Mouse (Mus musculus): ENCODE measurements around the gene Sfxn3.

The Sfxn3 gene

DNA sequence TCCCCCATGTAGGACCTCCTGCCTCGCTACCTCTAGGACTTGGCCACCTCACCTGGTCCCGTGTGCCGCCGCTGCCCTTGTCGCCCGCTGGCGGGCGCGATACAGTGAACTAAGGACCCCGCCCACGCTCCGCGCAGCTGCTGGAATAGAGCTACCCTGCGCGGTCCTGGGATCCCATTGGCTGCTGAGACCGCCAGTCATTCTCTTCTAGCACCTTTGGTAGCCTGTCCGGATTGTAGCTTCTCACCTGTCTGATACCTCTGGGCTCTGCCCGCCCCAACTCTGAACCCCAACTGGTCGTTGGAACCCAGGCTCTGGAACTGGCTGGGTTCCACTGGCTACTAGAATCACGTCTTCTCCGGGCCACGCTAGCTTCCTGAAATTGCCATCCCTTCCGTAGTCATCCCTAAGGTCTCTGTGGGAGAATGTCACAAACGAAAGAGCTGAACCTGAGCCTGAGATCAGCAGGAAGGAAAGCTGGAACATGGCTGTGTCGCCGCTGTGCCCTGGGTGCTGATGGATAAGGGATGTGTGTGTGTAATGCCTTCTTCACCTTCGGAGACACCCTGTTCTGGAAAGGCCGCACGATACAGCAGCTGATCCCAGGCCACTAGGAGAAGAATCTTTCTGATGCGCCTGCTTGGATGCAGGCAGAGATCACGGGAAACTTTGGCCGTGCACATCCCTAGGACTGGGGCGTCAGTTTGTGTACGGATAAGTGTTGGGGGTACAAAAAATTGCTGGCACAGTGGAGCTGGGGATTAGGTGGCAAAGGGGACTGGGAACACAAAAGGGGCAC lies 581 bp upstream of the Sfxn3 start:
- peak; percentile 83 for DNase-seq (ENCODE audit: low read depth, low spot score)

DNA sequence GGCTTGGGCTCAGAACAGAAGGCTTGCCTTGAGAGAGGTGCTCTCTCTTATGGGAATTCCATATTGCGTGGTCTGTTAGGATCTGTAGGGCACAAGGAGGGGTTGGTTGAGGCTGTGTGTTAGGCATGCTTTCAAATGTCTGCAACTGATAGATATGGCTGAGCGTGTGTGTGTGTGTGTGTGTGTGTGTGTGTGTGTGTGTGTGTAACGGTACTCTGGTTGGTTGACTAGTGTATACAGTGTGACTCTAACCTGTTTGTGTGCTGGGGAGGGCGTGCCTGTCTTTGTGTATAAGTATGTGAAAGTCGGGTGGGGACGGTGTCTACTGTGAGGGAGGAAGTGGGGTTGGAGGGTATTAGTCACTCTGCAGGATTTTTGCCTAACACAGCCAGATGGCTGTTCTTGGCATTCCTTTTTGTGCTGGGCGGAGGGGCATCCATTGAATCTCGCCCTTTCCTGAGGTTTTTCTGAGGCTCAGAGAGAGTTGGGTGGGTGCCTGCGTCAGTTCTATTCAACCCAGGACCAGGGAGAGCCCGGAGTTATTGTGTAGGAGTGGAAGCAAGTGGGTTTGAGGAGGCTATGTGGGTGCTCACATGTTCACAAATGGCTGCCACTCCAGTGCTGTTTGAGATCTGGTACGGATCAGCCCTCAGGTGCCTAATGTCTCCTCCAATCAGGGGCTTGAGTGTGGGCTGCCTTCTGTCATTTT lies 786 bp downstream of the Sfxn3 start:
- DNase-seq (ENCODE audit: low read depth, low spot score), result no peak

DNA sequence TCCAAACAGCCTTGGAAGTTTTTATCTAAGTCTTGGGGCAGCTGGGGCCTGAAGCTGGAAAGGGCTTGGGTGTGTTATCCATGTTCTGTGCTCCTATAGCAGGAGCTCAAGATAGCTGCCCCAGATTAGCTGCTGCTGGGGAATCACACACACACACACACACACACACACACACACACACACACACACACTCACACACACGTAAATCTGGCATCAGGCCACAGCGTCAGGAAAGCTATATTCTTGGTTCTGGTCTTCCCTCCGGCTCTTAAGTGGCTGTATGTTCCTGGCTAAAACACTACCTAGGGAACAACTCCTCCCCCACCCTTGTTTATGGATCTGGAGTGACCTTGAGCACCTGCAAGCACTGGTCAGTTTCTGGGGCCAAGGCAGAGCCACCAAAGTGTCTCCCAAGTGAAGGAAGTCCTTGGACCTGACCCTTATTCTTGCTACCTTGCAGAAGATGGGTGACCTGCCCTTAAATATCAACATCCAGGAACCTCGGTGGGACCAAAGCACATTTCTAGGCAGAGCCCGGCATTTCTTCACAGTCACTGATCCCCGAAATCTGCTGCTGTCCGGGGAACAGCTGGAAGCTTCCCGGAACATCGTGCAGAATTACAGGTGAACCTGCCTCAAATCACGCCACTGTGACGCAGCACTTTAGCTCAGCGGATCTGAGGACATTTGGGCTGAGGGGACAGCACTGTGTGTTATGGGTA lies 1.5 kb downstream of the Sfxn3 start:
- DNase-seq (ENCODE audit: low read depth, low spot score), result no peak

DNA sequence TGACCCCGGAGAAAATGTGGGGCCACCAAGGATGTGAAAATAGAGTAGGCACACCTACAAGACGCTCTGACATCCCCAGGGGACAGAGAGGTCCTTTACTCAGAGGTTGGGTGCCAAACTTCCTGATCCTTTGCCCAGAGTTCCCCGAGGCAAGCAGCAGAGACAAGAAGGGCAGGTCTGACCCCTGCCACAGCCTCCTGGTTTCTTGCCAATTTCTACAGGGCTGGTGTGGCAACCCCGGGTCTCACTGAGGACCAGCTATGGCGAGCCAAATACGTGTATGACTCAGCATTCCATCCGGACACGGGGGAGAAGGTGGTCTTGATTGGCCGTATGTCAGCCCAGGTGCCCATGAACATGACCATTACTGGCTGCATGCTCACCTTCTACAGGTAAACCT lies 2.2 kb downstream of the Sfxn3 start:
- DNase-seq (ENCODE audit: low read depth, low spot score), result no peak

DNA sequence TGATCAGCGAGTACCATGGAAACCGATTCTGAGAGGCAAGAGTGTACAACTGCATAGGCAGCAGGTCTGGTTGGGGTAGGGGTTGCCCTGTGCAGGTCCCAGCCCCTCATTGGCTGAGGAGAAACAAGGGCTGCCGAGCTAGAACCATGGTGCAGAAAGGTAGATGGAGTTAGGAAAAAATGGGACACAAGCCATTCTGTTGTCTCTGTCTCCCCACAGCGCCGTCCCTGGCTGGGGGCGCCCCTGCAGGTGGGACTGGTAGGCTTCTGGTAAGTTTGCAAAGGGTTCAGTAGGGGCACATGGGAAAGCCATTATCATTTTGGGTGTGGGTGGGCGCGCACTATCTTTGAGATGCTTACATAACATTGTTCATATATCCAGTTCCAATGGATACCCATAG lies 6.1 kb downstream of the Sfxn3 start:
- no peak for DNase-seq (ENCODE audit: low read depth, low spot score)

DNA sequence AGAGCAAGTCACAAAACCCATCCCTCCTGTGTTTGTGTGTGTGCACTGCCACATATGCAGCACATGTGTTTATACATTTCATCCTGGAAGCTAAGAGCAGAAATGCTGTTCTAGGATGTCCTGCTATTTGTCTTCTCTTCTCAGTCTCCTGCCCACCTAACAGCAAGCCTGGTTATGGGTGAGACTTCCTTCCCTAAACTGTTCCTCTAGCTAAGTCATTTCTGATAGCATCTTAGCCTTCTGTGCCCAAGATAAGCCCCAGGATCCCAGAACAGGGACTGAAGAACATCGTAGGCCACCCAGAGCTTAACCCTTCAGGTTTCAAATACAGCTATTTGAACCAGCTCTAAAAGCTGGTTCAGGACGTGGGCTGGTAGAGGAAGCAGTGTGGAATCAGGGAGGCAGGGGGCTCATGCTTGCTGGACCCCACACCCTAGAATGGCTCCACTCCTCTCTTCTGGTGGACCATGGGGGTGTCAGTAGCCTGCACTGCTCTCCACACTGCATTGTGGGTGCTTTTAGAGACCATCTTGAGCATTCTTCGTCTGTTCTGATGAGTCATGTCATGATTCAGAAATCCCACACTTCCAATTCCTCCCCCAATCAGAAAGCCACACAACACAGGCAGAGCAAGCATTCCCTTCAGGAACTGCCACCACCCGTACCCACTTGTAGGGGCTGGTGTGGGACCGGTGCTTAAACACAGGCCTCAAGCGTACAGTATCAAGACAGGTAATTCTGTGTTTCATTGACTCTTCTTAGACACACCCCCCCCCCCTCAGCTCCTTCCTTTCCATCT lies 7.8 kb downstream of the Sfxn3 start:
- DNase-seq (ENCODE audit: low read depth, low spot score), result no peak

DNA sequence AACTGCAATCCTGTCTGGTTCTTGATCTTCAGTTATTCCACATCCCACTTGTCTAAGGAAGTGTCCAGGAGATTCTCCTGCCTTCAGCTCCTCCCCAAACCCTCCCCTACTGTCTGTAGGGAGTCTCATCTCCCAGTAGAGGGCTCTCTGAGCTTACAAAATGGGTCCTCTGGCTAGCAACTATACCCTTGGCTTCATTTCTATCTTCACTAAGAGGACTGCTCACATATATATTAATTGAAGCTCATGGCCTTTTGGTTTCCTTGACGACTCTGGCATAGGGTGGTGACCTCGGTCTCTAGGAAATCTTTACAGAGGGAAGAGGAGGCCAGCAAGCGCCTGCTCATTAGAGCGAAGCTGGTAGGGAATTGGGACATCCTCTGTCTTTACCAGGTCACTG lies 9.1 kb downstream of the Sfxn3 start:
- DNase-seq (ENCODE audit: low read depth, low spot score), result no peak

DNA sequence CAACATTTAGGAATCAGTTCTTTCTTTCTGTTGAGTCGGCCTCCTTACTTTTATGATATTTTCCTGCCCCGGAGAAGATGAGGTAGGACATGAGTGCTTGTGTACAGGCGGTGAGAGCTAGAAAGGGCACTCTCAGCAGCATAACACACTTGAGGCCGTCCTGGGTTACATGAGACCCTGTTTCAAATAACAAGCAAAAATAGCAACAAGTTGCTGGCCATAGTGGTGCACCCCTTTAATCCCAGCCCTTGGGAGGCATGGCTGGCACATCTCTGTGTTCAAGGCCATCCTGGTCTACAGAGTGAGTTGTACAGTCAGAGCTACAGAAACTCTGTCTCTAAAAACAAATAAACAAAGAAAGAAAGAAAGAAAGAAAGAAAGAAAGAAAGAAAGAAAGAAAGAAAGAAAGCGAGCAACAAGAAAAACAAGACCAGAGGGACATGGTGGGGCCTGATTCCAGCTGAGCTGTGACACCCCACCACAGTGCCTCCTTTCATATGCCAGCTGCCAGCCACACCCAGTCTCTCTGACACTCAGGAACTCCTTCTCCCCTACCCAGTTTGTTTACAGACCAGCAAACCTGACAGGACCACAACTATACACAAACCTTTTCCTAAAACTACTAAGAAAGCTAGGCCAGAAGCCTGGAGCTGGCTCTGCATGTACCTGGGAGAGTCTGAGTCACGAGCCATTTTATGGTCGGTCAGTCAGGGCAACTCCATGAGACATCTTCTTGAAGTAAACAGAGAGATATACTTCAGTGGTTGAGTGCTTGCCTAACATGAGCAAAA lies 9.8 kb downstream of the Sfxn3 start:
- DNase-seq (ENCODE audit: low read depth, low spot score), result no peak

DNA sequence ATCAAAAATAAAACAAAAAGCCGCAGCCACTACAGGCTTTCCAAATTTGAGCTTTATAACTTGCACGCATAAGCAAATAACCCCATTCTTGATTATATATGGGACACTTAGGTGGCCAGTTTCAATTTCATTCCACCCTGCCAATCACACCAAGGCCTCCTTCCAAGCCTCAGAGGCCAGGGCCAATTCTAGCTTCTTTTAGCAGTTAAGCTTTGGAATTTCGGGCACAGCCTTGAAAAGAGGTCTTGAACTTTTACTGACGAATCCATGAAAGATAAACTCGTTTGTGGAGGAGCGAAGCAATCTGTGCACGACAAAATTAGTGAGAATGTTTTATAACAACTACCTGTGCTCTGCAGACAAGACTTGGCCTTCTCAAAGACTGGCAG lies 10.4 kb downstream of the Sfxn3 start:
- DNase-seq (ENCODE audit: low read depth, low spot score), result no peak

DNA sequence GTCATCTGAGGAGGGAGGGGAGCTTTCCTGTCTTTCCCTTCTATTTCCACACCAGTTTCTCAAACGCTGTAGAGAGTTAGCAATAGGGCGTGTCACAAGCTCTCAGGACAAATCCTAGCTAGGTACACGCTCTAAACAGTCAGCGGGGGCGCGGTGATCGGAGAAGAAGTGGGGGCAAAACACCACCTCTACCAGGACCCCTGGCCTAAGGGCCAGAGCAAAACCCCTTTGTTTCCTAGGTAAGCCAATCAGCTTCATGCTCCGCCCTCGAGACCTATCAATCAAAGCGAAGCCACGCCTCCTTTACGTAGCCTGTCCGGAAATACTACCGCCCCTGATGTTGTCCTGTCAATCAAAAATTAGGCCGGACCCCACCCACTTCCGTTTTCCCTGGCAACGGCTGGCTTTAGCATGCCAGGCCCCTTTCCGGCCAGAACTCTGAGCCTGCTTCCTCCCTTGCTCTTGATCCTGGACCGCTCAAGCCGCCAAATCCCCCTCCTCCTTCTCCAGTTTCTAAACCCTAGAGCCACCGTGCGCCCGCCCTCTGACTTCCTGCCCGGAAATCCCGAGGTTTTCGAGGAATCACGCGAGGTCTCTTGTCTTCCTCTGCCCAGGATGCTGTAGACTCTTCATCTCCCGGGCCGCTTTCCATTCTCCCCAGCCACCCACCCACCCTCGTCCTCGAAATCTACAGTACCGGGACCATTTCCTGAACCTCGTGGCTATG lies 11.0 kb downstream of the Sfxn3 start:
- DNase-seq (ENCODE audit: low read depth, low spot score), result peak; percentile 93

DNA sequence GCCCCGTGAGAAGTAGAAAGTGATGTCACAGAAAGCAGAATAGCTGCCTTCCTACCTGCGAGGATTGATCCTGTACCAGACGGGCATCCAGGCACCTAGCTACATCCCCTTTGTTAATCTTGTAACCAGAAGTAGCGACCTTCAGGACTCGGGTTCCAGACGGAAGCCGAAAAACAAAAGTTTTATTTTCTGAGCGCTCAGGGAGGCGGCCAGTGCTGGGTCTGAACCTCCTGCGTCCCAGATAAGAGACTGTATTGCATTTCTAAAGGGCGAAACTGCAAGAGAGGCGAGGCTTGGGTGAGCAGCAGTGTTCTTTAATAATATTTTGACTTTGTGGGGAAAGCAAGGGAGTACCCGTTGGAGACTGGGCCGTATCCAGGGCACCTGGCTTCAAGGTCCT lies 11.5 kb downstream of the Sfxn3 start:
- DNase-seq (ENCODE audit: low read depth, low spot score), result no peak

DNA sequence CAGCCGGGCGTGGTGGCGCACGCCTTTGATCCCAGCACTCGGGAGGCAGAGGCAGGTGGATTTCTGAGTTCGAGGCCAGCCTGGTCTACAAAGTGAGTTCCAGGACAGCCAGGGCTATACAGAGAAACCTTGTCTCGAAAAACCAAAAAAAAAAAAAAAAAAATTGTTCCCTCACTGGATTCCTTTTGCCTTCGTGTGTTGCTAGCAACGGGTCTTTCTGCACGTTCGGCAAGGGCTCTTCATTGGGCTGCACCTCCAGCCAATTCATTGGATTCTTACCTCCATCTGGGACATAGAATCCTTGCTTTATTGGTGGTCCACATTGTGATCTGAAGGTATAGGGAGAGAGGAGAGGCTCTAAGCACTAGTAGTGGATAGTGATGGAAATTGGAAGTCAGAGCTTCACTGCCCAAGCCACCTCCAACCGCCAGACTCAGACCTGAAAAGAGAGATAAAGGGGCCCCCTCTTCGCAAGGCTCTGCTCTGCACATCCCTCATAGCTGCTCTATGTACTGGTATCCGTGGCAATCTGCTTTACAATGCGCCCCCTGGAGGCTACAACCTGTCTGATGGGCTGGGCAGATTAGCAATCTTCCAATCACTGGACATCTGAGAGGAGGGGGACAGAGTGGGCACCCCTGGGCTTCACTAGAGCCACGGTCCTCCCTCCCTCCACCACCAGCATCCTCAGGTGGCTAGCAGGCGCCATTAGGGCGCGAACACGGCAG lies 16.4 kb downstream of the Sfxn3 start:
- no peak for DNase-seq (ENCODE audit: low read depth, low spot score)

DNA sequence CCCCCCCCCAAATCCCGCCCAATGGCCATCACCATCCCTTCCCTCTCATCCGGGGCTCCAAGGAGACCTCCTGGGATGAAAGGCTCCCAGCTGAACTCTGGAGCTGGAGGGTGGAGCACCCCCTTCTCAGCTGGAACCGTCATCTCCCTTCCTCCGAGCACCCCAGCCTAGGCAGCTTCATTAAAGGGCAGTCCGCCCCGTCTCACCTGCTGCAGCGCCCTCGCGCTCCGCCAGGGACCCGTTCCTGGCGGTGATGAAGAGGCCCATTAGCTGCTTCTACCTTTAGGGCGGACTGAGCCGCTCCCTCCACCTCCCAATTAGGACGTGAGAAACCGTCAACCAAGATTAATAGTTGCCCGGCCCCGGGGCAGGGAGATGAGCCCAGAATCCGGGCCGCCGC lies 17.9 kb downstream of the Sfxn3 start:
- DNase-seq (ENCODE audit: low read depth, low spot score), result no peak

DNA sequence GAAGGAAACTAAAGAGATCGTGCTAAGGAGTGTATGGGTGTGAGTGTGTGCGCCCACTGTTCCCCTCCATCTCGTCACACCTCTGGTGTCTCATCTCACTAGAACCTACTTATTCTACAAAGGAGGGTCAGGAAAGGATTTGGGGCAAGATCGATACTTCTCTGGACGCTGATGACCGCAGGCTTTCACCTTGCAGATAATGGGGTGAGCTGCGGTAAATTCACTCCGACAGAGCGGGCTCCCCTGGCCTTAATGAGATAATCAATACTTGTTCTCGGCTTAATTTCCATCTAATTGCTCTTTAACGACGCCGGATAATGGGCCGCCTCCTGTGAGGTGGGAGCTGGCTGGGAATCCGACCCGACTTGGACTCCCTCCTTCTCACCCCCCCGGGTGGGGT lies 19.9 kb downstream of the Sfxn3 start:
- DNase-seq (ENCODE audit: low read depth, low spot score), result no peak

DNA sequence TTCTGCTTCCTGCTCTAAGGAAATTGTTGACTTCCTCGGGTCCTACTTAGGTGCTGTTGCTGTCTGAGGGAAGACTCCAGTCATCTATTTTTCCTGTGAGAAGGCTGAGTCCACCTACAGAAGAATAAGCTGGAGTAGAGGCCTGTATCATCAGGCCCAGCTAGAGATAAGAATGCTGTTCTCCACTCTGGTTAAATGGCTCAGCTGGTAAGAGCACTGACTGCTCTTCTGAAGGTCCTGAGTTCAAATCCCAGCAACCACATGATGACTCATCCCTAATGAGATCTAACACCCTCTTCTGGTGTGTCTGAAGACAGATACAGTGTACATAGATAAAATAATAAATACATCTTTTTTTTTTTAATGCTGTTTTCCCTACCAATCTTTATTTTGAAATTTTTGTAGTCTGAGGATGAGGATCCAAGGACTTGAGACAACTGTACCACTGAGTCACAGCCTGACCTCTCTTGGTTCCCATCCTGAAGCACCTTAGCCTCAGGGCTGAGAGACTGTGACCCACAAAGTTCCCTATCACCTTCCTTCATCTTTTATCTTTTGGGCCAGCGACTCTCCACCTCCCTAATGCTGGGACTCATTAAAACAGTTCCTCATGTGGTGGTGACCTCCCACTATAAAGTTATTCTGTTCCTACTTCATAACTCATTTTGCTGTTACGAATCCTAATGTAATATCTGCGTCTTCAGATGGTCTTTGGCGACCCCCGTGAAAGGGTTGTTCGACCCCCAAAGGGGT lies 20.6 kb downstream of the Sfxn3 start:
- no peak for DNase-seq (ENCODE audit: low read depth, low spot score)

DNA sequence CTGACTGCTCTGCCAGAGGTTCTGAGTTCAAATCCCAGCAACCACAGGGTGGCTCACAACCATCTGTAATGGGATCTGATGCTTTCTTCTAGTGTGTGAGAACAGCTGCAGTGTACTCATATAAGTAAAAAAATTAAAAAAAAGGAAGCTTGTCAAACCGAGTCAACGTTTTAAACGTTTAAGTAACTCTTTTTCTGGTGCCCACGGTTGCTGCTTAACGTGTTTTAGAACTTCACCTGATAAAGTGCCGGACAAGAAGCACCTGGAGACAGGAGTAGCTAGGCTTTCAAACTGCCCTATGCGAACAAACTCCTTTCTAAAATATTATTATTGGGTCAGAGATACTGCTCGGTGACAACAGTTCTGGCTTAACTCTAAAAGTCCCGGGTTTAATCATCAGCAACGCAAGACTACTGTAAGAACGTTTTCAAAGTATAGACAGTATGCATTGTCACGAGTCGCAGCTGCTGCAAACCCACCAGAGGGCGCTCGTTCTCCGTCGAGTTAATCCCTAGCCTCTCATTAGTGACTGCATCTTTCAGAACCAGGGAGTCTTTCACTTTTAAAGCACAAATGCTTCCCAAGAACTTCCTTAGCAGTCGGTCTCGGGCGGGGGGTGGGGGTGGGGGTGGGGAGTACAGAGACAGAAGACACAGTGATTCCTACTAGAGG lies 26.7 kb downstream of the Sfxn3 start:
- DNase-seq (ENCODE audit: low read depth, low spot score), result peak; percentile 77

DNA sequence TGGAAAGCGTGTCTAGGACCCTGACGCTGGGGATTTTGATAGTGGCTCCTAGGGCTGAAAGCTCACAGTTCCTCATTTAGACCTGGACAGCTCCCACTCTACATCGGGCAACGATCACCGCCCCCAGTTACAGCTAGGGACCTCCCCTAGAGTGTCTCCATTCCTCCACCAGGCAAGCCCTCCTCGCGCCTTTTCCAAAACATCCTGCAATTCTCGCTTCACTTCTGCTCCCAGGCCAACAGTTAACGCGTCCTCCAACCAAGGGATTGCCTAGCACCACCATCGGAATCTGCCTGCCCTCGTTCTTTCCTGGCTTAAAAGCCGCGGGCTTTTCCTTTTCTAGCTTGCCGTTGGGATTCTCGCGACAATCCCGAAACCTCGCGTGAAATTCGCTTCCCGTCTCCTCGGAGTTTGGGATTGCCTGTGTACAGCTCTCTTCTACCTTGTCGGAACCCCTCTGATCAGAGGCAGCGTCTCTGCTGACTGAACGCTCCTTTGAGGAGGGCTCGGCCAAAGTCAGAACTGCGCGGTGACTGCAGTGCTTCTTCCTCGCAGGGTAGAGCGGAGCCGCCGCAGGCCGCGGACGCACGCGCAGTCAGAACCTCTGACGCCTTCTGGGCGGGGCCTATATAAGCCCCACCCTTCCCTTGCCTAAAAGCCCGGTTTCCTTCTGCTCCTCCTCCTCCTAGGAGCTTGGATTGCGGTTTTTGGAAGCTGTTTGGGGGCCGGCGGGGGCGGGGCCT lies 27.4 kb downstream of the Sfxn3 start, which contains the start of gene Kazald1:
Gene Kazald1, plus strand, starts transcription at position 662 of the 743 bp plus-strand sequence.
- DNase-seq (ENCODE audit: low read depth, low spot score), result peak; percentile 83
